Mouse (Mus musculus) kidney, embryonic 15.5 days (tissue): ENCODE measurements around the gene Fam178b. TPM values are rescaled to one million over a fixed set of nuclear protein-coding genes. Genes with fewer than 3 reads are reported as not detected.

Source experiments
- ATAC-seq: fragments of 200-750 bp; cut with Nextera tagmentation; replicated peaks from 2 replicates; pipeline ENCODE4 v1.8.0; 2017; ENCODE audit warnings: moderate TSS enrichment; ENCODE audit not compliant: low FRiP score
- H3K27ac ChIP-seq: fragments of 300-500 bp; sonication (generic); 2 replicates; pipeline ENCODE4 v1.5.1; 2015; ENCODE audit warnings: mild to moderate bottlenecking, inconsistent platforms
- H3K27me3 ChIP-seq: fragments of 300-500 bp; sonication (generic); 2 replicates; pipeline ENCODE4 v1.6.1; 2015; ENCODE audit warnings: inconsistent platforms
- H3K36me3 ChIP-seq: fragments of 300-500 bp; sonication (generic); 2 replicates; pipeline ENCODE4 v1.6.1; 2015; ENCODE audit warnings: inconsistent platforms
- H3K4me1 ChIP-seq: fragments of 300-500 bp; sonication (generic); 2 replicates; pipeline ENCODE4 v1.6.1; 2015; ENCODE audit warnings: inconsistent platforms
- H3K4me2 ChIP-seq: fragments of 300-500 bp; sonication (generic); 2 replicates; pipeline ENCODE4 v1.6.1; 2015; ENCODE audit warnings: moderate library complexity, mild to moderate bottlenecking, inconsistent platforms
- H3K4me3 ChIP-seq: fragments of 300-500 bp; sonication (generic); replicated peaks from 2 replicates; pipeline ENCODE4 v1.5.1; 2015; ENCODE audit warnings: mild to moderate bottlenecking, inconsistent platforms
- H3K9ac ChIP-seq: fragments of 300-500 bp; sonication (generic); 2 replicates; pipeline ENCODE4 v1.6.1; 2015; ENCODE audit warnings: mild to moderate bottlenecking, inconsistent platforms
- H3K9me3 ChIP-seq: fragments of 300-500 bp; sonication (generic); replicated peaks from 2 replicates; pipeline ENCODE4 v1.6.1; 2016; ENCODE audit warnings: inconsistent platforms
- WGBS: fragments of 180-500 bp; shearing (Covaris S2); methylation state at CpG from one replicate; pipeline ENCODE4 v1.1.7; 2015; ENCODE audit warnings: mixed read lengths; 5-methylcytosine and 5-hydroxymethylcytosine counted together
- polyA plus RNA-seq: library from polyadenylated mRNA; unstranded; fragments of >200 nt; fragmentation: Nextera tagmentation; extraction: Ambion mirVana; gene quantifications from 2 replicates; pipeline ENCODE4 v1.2.1, GENCODE M21; 2015

The Fam178b gene
- polyA plus RNA-seq, 1 experiment from 2014 or later = 1.3 TPM

DNA sequence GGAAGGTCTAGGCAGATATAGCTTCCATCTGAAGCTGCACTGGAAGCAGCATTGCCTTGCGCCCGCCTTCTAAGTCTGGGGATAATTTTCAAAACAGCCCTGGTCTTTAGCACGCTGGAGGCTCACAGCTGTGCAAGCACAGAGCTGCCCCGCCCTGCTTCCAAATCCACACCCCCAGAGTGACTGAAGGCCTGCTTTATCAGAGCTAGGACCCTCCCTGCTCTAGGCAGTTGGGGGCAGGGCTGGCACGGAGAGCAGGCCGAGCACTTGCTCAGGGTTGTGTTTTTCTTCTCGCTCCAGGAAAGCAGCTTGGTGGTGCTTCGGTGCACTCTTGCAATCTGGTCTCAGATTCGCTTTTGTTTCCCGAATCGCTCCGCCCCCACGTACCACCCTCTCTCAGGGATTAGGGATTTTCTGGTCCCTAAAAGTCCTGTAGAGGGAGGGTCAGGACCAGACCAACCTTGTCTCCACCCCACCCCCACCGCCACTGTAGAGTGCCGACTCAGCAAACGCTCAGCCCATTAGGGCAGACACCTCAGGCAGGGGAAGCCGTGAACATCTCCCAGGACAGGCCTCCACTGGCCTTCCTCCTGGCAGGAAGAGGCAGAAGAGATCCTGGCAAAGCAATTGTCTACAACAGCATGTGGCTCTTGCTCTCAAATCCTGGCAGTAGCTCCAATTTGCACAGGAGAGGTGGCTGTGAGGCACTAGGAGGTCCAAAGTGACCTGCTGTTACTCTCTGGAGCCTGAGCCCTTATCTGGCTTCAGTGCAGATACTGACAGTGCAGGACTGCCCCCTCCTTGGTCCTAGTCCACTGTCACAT, 102.4 kb downstream of the Fam178b start:
- Histone ChIP-seq H3K9ac (peak overlapping the region; percentile 19; the same call in 1 of the 2 replicates), H3K4me1 (peaks cover 79% of the 10 kb centered on the region), H3K9me3 (no peaks in the 10 kb centered on the region), H3K27me3 (no peaks in the 10 kb centered on the region), H3K36me3 (no peaks in the 10 kb centered on the region), H3K27ac (peak overlapping the region; percentile 95), H3K4me3 (peak overlapping the region; percentile 20), H3K4me2 (peak overlapping the region; percentile 50)
- 1% methylated on average over 17 of the region's 17 CpGs for WGBS
- peak; percentile 92 for ATAC-seq

DNA sequence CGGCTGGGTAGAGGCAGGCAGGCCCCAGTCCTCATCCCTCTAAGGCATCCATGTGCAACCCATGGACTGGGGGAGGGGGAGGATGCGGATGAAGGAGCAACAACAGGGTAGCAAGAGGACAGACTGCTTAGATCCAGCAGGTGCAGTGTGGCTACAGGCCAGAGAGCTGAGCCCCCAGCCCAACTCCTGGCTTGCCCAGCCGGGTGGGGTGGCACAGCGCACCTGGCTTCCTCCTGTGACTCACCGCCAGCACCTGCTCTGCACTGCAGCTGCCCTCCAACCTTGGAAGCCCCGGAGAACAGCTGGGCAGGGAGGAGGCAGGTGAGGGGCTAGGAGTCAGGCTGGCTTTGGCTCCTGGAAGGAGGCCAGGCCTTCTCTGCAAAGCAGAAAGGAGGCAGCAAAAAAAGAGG, 103.0 kb downstream of the Fam178b start:
- peak overlapping the region; percentile 20 for H3K4me3 ChIP-seq
- H3K9me3 ChIP-seq = no peaks in the 10 kb centered on the region
- peak; percentile 74 for ATAC-seq
- peak overlapping the region; percentile 50 for H3K4me2 ChIP-seq
- H3K27ac ChIP-seq = peak overlapping the region; percentile 95
- WGBS = 17% methylated on average over 6 of the region's 6 CpGs
- 0 out of 2 replicates have a peak overlapping the region, but pooled peaks have one; percentile 19 for H3K9ac ChIP-seq
- H3K4me1 ChIP-seq = peaks cover 81% of the 10 kb centered on the region
- H3K27me3 ChIP-seq = no peaks in the 10 kb centered on the region
- H3K36me3 ChIP-seq = no peaks in the 10 kb centered on the region

DNA sequence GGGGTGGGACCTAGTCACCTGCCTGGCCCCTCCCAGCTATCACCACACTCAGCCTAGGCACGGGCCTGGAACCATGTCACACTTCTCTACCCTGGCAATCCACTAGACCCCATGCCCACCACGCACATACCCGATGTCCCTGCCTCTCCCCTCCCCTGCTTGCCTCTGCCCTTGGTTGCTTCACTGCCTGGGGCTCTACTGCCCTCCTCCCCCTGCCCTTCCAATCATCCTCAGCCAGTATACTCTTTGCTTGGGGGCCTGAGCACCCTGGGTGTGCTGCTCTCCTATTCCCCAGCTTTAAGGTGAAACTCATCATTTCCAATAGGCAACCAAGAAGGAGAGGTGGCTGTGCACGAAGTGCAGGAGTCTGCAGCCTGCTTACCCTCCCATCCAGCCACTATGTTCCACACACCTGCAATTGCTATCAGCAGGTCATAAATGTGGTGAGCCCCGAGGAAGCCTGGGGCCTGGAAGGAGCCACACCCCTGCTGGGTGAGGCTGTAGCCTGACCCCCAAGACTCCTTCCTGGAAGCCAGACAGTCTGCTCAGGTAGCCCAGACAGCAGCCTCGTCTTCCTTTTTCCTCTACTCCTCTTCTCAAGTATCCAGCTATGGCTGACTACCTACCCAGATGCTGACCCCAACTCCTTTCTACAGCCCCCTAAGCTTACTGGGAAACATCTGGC, 105.8 kb downstream of the Fam178b start:
- ATAC-seq = no peak
- whole genome bisulfite sequencing = 49% methylated on average over 6 of the region's 6 CpGs

DNA sequence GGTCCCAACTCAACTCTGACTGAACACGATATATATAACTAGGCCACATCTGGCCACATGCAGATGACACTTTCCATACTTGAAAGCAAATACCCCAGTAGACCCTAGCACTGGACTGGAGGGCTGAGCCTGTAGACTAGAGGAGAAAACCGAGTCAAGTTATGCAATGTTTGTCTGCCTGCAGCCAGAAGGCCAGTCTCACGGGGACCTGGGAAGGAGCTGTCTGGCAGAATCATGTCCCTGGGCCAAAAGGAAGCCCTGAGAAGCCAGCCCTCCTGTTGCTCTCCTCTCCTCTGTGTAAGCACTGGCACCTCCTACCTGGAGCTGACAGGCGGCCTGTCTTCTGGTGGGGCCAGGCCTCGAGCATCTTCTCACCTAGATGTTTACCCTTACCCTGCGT, 107.6 kb downstream of the Fam178b start:
- Histone ChIP-seq H3K36me3 (no peaks in the 10 kb centered on the region), H3K27ac (no peak overlapping the region), H3K9me3 (no peaks in the 10 kb centered on the region), H3K27me3 (no peaks in the 10 kb centered on the region), H3K4me2 (no peak overlapping the region), H3K4me3 (no peak overlapping the region), H3K9ac (no peak overlapping the region), H3K4me1 (peaks cover 91% of the 10 kb centered on the region)
- no peak for ATAC-seq
- WGBS = 54% methylated on average over 6 of the region's 6 CpGs

More for the DNA sequence above, 105.8 kb downstream of the Fam178b start:
- Histone ChIP-seq H3K27ac (no peak overlapping the region), H3K9me3 (no peaks in the 10 kb centered on the region), H3K4me2 (no peak overlapping the region), H3K4me3 (no peak overlapping the region), H3K36me3 (no peaks in the 10 kb centered on the region), H3K4me1 (peaks cover 92% of the 10 kb centered on the region), H3K9ac (no peak overlapping the region), H3K27me3 (no peaks in the 10 kb centered on the region)

DNA sequence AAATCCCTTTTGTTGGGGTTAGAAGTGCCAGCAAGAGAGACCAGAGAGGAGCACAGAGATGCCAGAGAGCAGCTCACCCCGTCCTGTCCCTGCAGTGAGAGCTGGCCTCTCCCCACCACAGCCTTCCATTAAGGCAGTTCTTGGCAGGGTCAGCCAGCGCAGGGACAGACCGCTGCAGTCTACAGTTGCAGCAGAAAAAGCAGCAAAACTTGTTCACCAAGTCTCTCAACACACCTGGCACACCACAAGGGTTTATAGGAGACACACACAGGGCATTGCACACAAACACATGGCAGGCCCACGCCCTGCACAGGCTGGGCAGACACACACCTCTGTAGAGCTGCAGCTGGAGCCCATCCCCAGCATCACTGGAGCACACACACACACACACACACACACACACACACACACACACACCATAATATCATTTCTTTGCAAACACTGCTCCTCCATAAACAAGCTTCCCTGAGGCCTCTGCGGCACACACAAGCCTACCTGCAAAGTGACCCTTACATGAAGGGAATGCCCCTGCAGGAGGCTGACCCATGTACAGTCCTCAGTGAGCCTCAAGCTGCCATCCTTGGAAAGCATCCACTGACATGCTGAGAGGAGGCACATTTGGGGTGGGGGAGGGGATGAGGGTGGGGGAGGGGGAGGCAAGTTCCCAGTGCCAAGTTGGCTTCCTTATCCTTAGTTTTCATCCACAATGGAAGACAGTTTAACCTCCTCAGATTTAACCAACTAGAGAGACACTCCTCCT, 108.6 kb downstream of the Fam178b start:
- no peaks in the 10 kb centered on the region for H3K9me3 ChIP-seq
- H3K27ac ChIP-seq = 0 out of 2 replicates have a peak overlapping the region, but pooled peaks have one; percentile 35
- ATAC-seq = no peak
- 81% methylated on average over 5 of the region's 5 CpGs for WGBS
- H3K4me3 ChIP-seq = no peak overlapping the region
- H3K36me3 ChIP-seq = no peaks in the 10 kb centered on the region
- H3K4me1 ChIP-seq = peaks cover 91% of the 10 kb centered on the region
- H3K4me2 ChIP-seq = no peak overlapping the region
- H3K9ac ChIP-seq = no peak overlapping the region
- H3K27me3 ChIP-seq = no peaks in the 10 kb centered on the region

DNA sequence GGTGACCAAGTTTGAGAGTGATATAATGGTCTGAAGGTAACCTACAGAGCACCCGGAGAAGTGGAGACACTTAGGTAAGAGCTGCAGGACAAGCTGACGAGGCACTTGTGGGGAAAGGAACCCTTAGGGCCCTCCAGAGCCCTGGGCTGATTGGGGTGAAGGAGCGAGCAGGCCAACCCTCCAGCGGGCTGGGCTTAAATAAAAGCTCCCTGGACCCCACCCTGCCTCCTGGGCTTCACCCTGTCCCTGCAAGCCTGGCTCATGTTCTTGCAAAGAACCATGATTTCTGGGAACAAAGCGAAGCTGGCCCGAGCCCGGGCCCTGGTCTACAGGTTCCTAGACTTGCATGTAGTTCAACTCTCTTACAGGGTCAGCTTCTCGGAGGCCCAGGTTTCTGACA, 109.5 kb downstream of the Fam178b start:
- 75% methylated on average over 8 of the region's 8 CpGs for WGBS
- Histone ChIP-seq H3K9me3 (no peaks in the 10 kb centered on the region), H3K27me3 (no peaks in the 10 kb centered on the region), H3K4me2 (no peak overlapping the region), H3K9ac (no peak overlapping the region), H3K4me1 (peaks cover 93% of the 10 kb centered on the region), H3K4me3 (no peak overlapping the region), H3K36me3 (no peaks in the 10 kb centered on the region), H3K27ac (0 out of 2 replicates have a peak overlapping the region, but pooled peaks have one; percentile 14)
- ATAC-seq = no peak

DNA sequence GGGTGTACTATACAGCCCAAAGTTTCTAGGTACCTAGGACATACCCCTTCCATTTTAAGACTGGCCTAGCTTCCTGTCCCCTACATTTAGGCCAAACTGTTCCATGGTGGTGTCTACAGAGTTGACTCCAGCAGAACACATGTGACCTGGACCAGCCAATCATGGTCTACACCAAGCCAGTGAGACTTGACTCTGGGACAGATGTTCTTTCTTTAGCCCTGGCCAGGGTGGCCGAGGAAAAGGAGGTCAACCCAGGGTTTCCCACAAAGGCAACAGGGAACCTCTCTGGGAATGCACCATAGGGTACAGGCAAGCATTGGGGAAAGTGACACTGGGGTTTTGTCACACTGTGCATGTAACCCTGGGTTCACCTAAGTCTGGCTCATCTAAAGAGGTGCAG, 110.3 kb downstream of the Fam178b start:
- Histone ChIP-seq H3K27me3 (no peaks in the 10 kb centered on the region), H3K27ac (peak overlapping the region; percentile 92), H3K9me3 (no peaks in the 10 kb centered on the region), H3K4me1 (peaks cover 95% of the 10 kb centered on the region), H3K4me2 (no peak overlapping the region), H3K36me3 (no peaks in the 10 kb centered on the region), H3K9ac (no peak overlapping the region), H3K4me3 (no peak overlapping the region)
- ATAC-seq = no peak
- WGBS = 55% methylated on average over 1 of the region's 1 CpGs

DNA sequence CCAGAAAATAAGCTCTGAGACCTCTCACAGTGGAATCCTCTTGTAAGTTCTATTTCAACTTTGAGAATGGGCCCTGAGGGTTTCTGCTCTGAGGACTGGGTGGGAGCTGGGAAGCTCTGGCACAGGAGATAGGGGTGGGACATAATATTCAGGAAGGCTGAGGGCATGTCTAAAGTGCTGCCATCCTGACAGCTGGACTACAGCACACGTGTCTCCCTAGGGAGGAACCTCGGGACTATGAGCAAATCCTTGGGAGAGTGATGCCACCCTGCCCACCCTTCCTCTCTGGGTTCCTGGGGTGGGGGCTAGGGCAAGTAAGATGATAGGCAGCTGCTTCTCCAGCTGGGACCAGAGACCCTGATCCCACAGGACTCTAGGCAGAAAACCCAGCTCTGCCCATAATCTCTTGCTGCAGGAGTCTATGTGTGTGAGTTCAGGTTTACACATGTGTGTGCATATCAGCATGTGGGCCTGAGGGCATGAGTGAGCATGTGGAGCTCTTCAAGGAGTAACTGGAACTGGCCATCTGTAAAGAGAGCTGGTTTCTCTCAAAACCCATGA, 110.8 kb downstream of the Fam178b start:
- Histone ChIP-seq H3K27ac (peak overlapping the region; percentile 92), H3K4me1 (peaks cover 94% of the 10 kb centered on the region)
- WGBS = 59% methylated on average over 2 of the region's 2 CpGs

DNA sequence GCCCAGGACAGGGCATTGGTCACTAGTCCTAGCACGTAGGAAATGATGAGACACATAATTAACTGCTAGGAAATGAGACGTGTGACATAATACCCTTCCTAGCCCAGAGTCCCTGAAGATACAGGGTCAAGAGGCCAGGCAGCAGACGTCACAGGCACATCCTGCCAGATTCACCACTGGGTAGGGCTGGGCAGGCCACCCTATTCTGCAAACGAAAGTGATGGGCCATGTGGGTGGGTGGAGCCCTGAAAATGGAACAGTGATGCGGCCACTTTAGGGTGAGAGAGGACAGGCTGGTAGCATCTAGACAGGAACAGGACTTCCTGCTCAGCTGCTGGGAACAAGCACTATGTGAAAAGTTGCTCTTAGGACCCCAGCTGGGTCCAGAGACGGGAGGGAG, 111.4 kb downstream of the Fam178b start:
- ATAC-seq = peak; percentile 3; the same call in 1 of the 2 replicates

More for the DNA sequence above, 110.8 kb downstream of the Fam178b start:
- ATAC-seq = no peak
- no peak overlapping the region for H3K4me3 ChIP-seq
- H3K36me3 ChIP-seq = no peaks in the 10 kb centered on the region
- no peaks in the 10 kb centered on the region for H3K9me3 ChIP-seq
- H3K27me3 ChIP-seq = no peaks in the 10 kb centered on the region
- no peak overlapping the region for H3K9ac ChIP-seq
- no peak overlapping the region for H3K4me2 ChIP-seq

DNA sequence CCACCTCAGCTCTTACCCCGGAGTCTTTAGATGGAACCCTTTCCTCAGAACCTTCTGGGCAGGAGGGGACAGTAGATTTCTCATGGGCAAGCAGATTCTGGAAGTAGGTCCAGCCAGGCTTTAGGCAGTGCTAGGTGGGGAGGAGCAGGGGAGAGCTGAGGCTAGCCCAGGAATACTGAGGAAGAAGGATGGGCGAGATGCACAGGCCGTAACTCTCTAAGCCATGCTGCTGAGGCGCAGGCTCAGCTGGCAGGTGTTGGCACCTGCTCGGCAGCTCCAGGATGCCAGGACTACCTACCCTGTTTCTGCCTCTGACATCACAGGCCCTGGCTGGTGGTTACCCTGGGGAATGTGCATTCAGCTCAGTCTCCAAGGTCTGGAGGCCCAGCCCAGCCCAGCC, 112.7 kb downstream of the Fam178b start:
- WGBS = 82% methylated on average over 5 of the region's 5 CpGs
- no peak overlapping the region for H3K9ac ChIP-seq
- no peak for ATAC-seq

More for the DNA sequence above, 111.4 kb downstream of the Fam178b start:
- WGBS = 32% methylated on average over 6 of the region's 6 CpGs
- no peak overlapping the region for H3K9ac ChIP-seq
- H3K4me1 ChIP-seq = peaks cover 91% of the 10 kb centered on the region
- H3K4me3 ChIP-seq = no peak overlapping the region
- no peak overlapping the region for H3K4me2 ChIP-seq
- H3K36me3 ChIP-seq = no peaks in the 10 kb centered on the region
- H3K27me3 ChIP-seq = no peaks in the 10 kb centered on the region
- peak overlapping the region; percentile 92 for H3K27ac ChIP-seq
- no peaks in the 10 kb centered on the region for H3K9me3 ChIP-seq

DNA sequence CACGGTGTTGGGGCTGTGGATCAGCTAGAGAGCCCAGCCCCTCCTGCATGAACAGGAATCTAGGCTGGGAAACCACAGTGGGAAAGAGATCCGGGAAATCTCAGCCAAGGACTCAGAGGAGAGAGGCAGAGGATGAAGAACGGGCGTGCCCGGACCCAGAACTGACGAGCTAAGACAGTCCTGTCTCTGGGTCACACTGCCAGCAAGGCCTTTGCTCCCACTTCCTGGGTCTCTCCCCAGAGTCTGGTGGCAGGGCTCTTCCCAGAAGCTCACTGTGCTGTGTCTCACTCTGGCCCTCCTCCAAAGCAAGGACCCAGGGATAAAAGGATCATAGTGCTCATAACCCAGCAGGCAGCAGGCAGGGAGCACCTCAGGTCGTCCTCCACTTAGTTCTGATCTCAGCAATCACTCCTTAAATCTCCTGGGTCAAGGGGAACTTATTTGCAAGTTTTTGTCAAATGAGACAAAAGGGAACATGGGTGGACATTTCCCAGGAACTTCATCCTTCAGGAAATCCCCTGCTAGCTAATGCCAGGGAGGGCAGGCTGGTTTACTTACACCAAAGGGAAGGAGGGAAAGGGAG, 113.2 kb downstream of the Fam178b start:
- no peaks in the 10 kb centered on the region for H3K36me3 ChIP-seq
- 42% methylated on average over 7 of the region's 7 CpGs for WGBS
- H3K9ac ChIP-seq = 0 out of 2 replicates have a peak overlapping the region, but pooled peaks have one; percentile 14

More for the DNA sequence above, 112.7 kb downstream of the Fam178b start:
- H3K4me1 ChIP-seq = peaks cover 89% of the 10 kb centered on the region
- H3K27me3 ChIP-seq = no peaks in the 10 kb centered on the region
- no peaks in the 10 kb centered on the region for H3K36me3 ChIP-seq
- H3K9me3 ChIP-seq = no peaks in the 10 kb centered on the region
- no peak overlapping the region for H3K4me2 ChIP-seq
- H3K4me3 ChIP-seq = no peak overlapping the region
- H3K27ac ChIP-seq = peak overlapping the region; percentile 92; the same call in 1 of the 2 replicates

More for the DNA sequence above, 113.2 kb downstream of the Fam178b start:
- Histone ChIP-seq H3K27me3 (no peaks in the 10 kb centered on the region), H3K4me2 (no peak overlapping the region), H3K9me3 (no peaks in the 10 kb centered on the region), H3K4me3 (no peak overlapping the region), H3K4me1 (peaks cover 86% of the 10 kb centered on the region), H3K27ac (peak overlapping the region; percentile 92)
- ATAC-seq = no peak
